Mouse (Mus musculus) heart, postnatal 0 days (tissue): ENCODE data around the gene Dync1h1. TPM values are rescaled to one million over a fixed set of nuclear protein-coding genes. Genes with fewer than 3 reads are reported as not detected.

Experiments
- ATAC-seq: fragments of 200-750 bp; cut with Nextera tagmentation; 2 replicates; pipeline ENCODE4 v1.8.0; 2017; ENCODE audit warnings: low read depth, moderate number of reproducible peaks, moderate library complexity; ENCODE audit not compliant: insufficient read depth
- DNase-seq: peaks from one replicate; pipeline ENCODE4 v3.0.0-alpha.2; 2016; ENCODE audit warnings: low spot score
- H3K27ac ChIP-seq: fragments of 300-500 bp; sonication (generic); 2 replicates; pipeline ENCODE4 v1.5.1; 2014; ENCODE audit warnings: low read depth, mild to moderate bottlenecking
- H3K27me3 ChIP-seq: fragments of 300-500 bp; sonication (generic); 2 replicates; pipeline ENCODE4 v1.6.1; 2014; ENCODE audit warnings: low read length, mixed read lengths; ENCODE audit not compliant: control insufficient read depth, insufficient read depth
- H3K36me3 ChIP-seq: fragments of 300-500 bp; sonication (generic); replicated peaks from 2 replicates; pipeline ENCODE4 v1.6.1; 2014; ENCODE audit warnings: low read length, mixed read lengths; ENCODE audit not compliant: control insufficient read depth, insufficient read depth
- H3K4me1 ChIP-seq: fragments of 300-500 bp; sonication (generic); 2 replicates; pipeline ENCODE4 v1.6.1; 2014; ENCODE audit warnings: antibody characterized with exemption; ENCODE audit not compliant: control insufficient read depth, insufficient read depth
- H3K4me2 ChIP-seq: fragments of 300-500 bp; sonication (generic); 2 replicates; pipeline ENCODE4 v1.6.1; 2014; ENCODE audit warnings: low read depth, mild to moderate bottlenecking, low read length, moderate library complexity
- H3K4me3 ChIP-seq: fragments of 300-500 bp; sonication (generic); 2 replicates; pipeline ENCODE4 v1.5.1; 2014; ENCODE audit warnings: low read depth, low read length
- H3K9ac ChIP-seq: fragments of 300-500 bp; sonication (generic); replicated peaks from 2 replicates; pipeline ENCODE4 v1.6.1; 2014; ENCODE audit warnings: low read depth, low read length, mixed read lengths
- H3K9me3 ChIP-seq: fragments of 300-500 bp; sonication (generic); replicated peaks from 2 replicates; pipeline ENCODE4 v1.6.1; 2016; ENCODE audit warnings: low read length; ENCODE audit not compliant: control insufficient read depth
- CTCF ChIP-seq: IDR thresholded peaks from 2 replicates; pipeline ENCODE4 v1.5.1; 2016; ENCODE audit warnings: antibody characterized with exemption, control low read depth, low read depth
- EP300 ChIP-seq: IDR thresholded peaks from 2 replicates; pipeline ENCODE4 v1.6.1; 2016; ENCODE audit warnings: antibody characterized with exemption, low read depth
- WGBS: fragments of 180-500 bp; shearing (Covaris S2); extraction: QIAGEN DNeasy Blood & Tissue Kit; methylation state at CpG from one replicate; pipeline ENCODE4 v1.1.7; 2014; 5-methylcytosine and 5-hydroxymethylcytosine counted together
- polyA plus RNA-seq: library from polyadenylated mRNA; unstranded; fragments of >200 nt; fragmentation: Nextera tagmentation; extraction: Ambion mirVana; gene quantifications from 2 replicates; pipeline ENCODE4 v1.2.1, GENCODE M21; 2015
- total RNA-seq: library from RNA; depleted of rRNA; stranded (reverse); fragments of >200 nt; gene quantifications from 2 replicates; pipeline ENCODE4 v1.2.3, GENCODE M21; 2014; ENCODE audit warnings: low replicate concordance

Gene Dync1h1
- total and polyA plus RNA-seq, 2 experiments from 2014 or later, result 31.2 to 100 TPM

- Histone ChIP-seq H3K4me1 (peaks cover 6% of the 10 kb centered on the region; the same call in 1 of the 2 replicates), H3K27me3 (no peaks in the 10 kb centered on the region), H3K4me3 (peak overlapping the region; percentile 100), H3K9me3 (no peaks in the 10 kb centered on the region), H3K9ac (peak overlapping the region; percentile 99), H3K27ac (peak overlapping the region; percentile 96), H3K4me2 (peak overlapping the region; percentile 69), H3K36me3 (peaks cover 30% of the 10 kb centered on the region)
- ATAC-seq, result peak; percentile 95
- WGBS, result under 1% methylated on average over 86 of the region's 89 CpGs
- TF ChIP-seq CTCF (no peak), EP300 (0 out of 2 replicates have a peak, but pooled peaks have one; percentile 79)
- peak; percentile 95 for DNase-seq
Measured at GRCm38 (mm10) chr12:110696173-110696974, 95.1 kb downstream of the Dync1h1 start.

- no peak for DNase-seq
- Histone ChIP-seq H3K4me1 (peaks cover 8% of the 10 kb centered on the region; the same call in 1 of the 2 replicates), H3K27ac (peak overlapping the region; percentile 96), H3K4me3 (peak overlapping the region; percentile 100), H3K9ac (peak overlapping the region; percentile 57), H3K4me2 (peak overlapping the region; percentile 69), H3K36me3 (peaks cover 24% of the 10 kb centered on the region), H3K27me3 (no peaks in the 10 kb centered on the region), H3K9me3 (no peaks in the 10 kb centered on the region)
- TF ChIP-seq CTCF, result no peak
- no peak for TF ChIP-seq EP300
- no peak for ATAC-seq
- 45% methylated on average over 9 of the region's 9 CpGs for WGBS
Measured at GRCm38 (mm10) chr12:110696975-110697400, 95.7 kb downstream of the Dync1h1 start.

- Histone ChIP-seq H3K27ac (no peak overlapping the region), H3K27me3 (no peaks in the 10 kb centered on the region), H3K36me3 (peaks cover 21% of the 10 kb centered on the region), H3K9me3 (no peaks in the 10 kb centered on the region), H3K4me3 (no peak overlapping the region), H3K9ac (no peak overlapping the region), H3K4me2 (peak overlapping the region; percentile 69; the same call in 1 of the 2 replicates), H3K4me1 (peaks cover 8% of the 10 kb centered on the region; the same call in 1 of the 2 replicates)
- TF ChIP-seq EP300 (no peak), CTCF (no peak)
- DNase-seq, result no peak
- ATAC-seq, result no peak
- 61% methylated on average over 5 of the region's 5 CpGs for WGBS
Measured at GRCm38 (mm10) chr12:110697457-110697856, 96.2 kb downstream of the Dync1h1 start.

- no peak for ATAC-seq
- no peak for DNase-seq
- 90% methylated on average over 1 of the region's 1 CpGs for WGBS
- Histone ChIP-seq H3K27me3 (no peaks in the 10 kb centered on the region), H3K27ac (no peak overlapping the region), H3K36me3 (peaks cover 14% of the 10 kb centered on the region), H3K4me3 (no peak overlapping the region), H3K9me3 (no peaks in the 10 kb centered on the region), H3K4me1 (peaks cover 8% of the 10 kb centered on the region; the same call in 1 of the 2 replicates), H3K9ac (no peak overlapping the region), H3K4me2 (no peak overlapping the region)
- TF ChIP-seq CTCF (no peak), EP300 (no peak)
Measured at GRCm38 (mm10) chr12:110698080-110698479, 96.8 kb downstream of the Dync1h1 start.

- 38% methylated on average over 15 of the region's 15 CpGs for WGBS
- Histone ChIP-seq H3K4me1 (peaks cover 8% of the 10 kb centered on the region; the same call in 1 of the 2 replicates), H3K9me3 (no peaks in the 10 kb centered on the region), H3K4me2 (no peak overlapping the region), H3K27me3 (no peaks in the 10 kb centered on the region), H3K36me3 (peaks cover 9% of the 10 kb centered on the region), H3K4me3 (no peak overlapping the region), H3K27ac (no peak overlapping the region), H3K9ac (no peak overlapping the region)
- DNase-seq (no peak), ATAC-seq (no peak)
- no peak for TF ChIP-seq EP300
- no peak for TF ChIP-seq CTCF
Measured at GRCm38 (mm10) chr12:110698523-110699170, 97.4 kb downstream of the Dync1h1 start.
